Mouse (Mus musculus) liver, postnatal 0 days (tissue): ENCODE results near the gene Gm17324.

Experiments used
- CTCF ChIP-seq: sonication (generic); IDR thresholded peaks from 2 replicates; pipeline ENCODE4 v1.5.1; 2016; ENCODE audit warnings: antibody characterized with exemption, low read depth
- EP300 ChIP-seq: IDR thresholded peaks from 2 replicates; pipeline ENCODE4 v1.6.1; 2016; ENCODE audit warnings: antibody characterized with exemption, low read depth, mild to moderate bottlenecking

DNA sequence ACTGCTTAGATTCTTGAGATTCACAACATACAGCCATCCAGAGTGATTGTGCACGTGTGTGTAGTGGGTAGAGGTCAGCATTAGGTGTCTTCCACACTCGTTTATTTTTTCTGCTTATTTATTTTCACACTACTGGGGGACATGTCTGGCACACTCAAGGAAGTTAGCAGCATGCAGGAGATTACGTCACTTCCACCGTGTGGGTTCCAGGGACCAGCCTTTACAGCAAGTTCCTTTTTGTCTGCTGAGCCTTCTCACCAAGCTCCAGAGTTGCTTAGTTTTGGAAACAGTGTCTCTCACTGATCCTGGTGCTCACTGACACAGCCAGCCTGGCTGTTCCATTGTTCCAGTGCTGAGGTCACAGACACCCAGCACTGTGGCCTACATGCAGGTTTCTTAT is 2.8 kb upstream of the Gm17324 start:
- TF ChIP-seq CTCF: no peak
- no peak for TF ChIP-seq EP300
